Mouse (Mus musculus) lung, postnatal 36 days (tissue): ENCODE results near the gene 2310039H08Rik.

ENCODE experiments used
- DNase-seq: peaks from one replicate; pipeline ENCODE4 v3.0.0; 2022; ENCODE audit warnings: mixed read lengths

Gene 2310039H08Rik

GRCm38 (mm10) chr17:46772404-46773277, at the start of gene 2310039H08Rik:
2310039H08Rik (plus strand) TSS chr17:46772635.
- peak; percentile 92 for DNase-seq

GRCm38 (mm10) chr17:46724477-46725084, 47.9 kb upstream of the 2310039H08Rik start:
- DNase-seq = no peak

GRCm38 (mm10) chr17:46725273-46725672, 47.2 kb upstream of the 2310039H08Rik start:
- DNase-seq = peak; percentile 53

GRCm38 (mm10) chr17:46725731-46726645, 46.4 kb upstream of the 2310039H08Rik start:
- no peak for DNase-seq

GRCm38 (mm10) chr17:46727271-46727670, 45.2 kb upstream of the 2310039H08Rik start:
- DNase-seq = no peak

- peak; percentile 67 for DNase-seq
Observed at GRCm38 (mm10) chr17:46728021-46728420, 44.4 kb upstream of the 2310039H08Rik start.

GRCm38 (mm10) chr17:46728496-46728895, 43.9 kb upstream of the 2310039H08Rik start:
- DNase-seq = no peak

GRCm38 (mm10) chr17:46728904-46729318, 43.5 kb upstream of the 2310039H08Rik start, which contains the start of gene Gnmt:
Gnmt (minus strand) TSS chr17:46729168.
- peak; percentile 81 for DNase-seq

- DNase-seq = no peak
Observed at GRCm38 (mm10) chr17:46734055-46734454, 38.4 kb upstream of the 2310039H08Rik start.

GRCm38 (mm10) chr17:46735287-46735686, 37.1 kb upstream of the 2310039H08Rik start:
- no peak for DNase-seq

- peak; percentile 27 for DNase-seq
Observed at GRCm38 (mm10) chr17:46736160-46736559, 36.3 kb upstream of the 2310039H08Rik start.

GRCm38 (mm10) chr17:46741305-46741704, 31.1 kb upstream of the 2310039H08Rik start:
- DNase-seq = no peak

- DNase-seq = peak; percentile 76
Observed at GRCm38 (mm10) chr17:46742986-46743385, 29.4 kb upstream of the 2310039H08Rik start.

GRCm38 (mm10) chr17:46745506-46745905, 26.9 kb upstream of the 2310039H08Rik start:
- DNase-seq = no peak

GRCm38 (mm10) chr17:46747234-46747633, 25.2 kb upstream of the 2310039H08Rik start:
- peak; percentile 39 for DNase-seq

GRCm38 (mm10) chr17:46747806-46748205, 24.6 kb upstream of the 2310039H08Rik start:
- DNase-seq = no peak

- no peak for DNase-seq
Observed at GRCm38 (mm10) chr17:46749282-46749681, 23.2 kb upstream of the 2310039H08Rik start.

- DNase-seq = no peak
Observed at GRCm38 (mm10) chr17:46750580-46750979, 21.9 kb upstream of the 2310039H08Rik start.

- peak; percentile 76 for DNase-seq
Observed at GRCm38 (mm10) chr17:46751056-46751793, 21.2 kb upstream of the 2310039H08Rik start.

- peak; percentile 99 for DNase-seq
Observed at GRCm38 (mm10) chr17:46751794-46752556, 20.5 kb upstream of the 2310039H08Rik start, which contains the start of gene Cnpy3. Cnpy3 (minus strand) TSS chr17:46752214.

- DNase-seq = no peak
Observed at GRCm38 (mm10) chr17:46758753-46759152, 13.7 kb upstream of the 2310039H08Rik start.
